8 mouse cellular contexts compared by ENCODE assay signal in genomic region chr4:48045281-48045720, GRCm38 (mm10). TPM values are rescaled to one million over a fixed set of nuclear protein-coding genes. Genes with fewer than 3 reads are reported as not detected.
DNase-seq lines count a peak whose midpoint lies in the region; ATAC-seq and TF ChIP-seq lines count a peak whose summit lies in the region.

No protein-coding gene starts in this region.

- H3K9ac ChIP-seq in liver, adult 2 months (ENCODE audit: low read depth, low read length), result peak overlapping the region; percentile 62
- peak overlapping the region; percentile 79 for H3K9ac ChIP-seq in forebrain, postnatal 0 days
- H3K9ac ChIP-seq in intestine, postnatal 0 days (ENCODE audit: low read depth, low read length), result peak overlapping the region; percentile 55
- peak overlapping the region; percentile 84 for H3K9ac ChIP-seq in midbrain, embryonic 15.5 days

- TF ChIP-seq CTCF in liver, adult 2 months (IDR thresholded peaks at IDR 0.05; ENCODE audit: low read depth, low read length), result no peak
- TF ChIP-seq CTCF in forebrain, postnatal 0 days (IDR thresholded peaks at IDR 0.05; ENCODE audit: low read depth), result peak; percentile 42
- peak; percentile 22 for TF ChIP-seq CTCF in intestine, postnatal 0 days (IDR thresholded peaks at IDR 0.05; ENCODE audit: low read depth)

- H3K9me3 ChIP-seq in forebrain, postnatal 0 days (ENCODE audit: low read length), result no peaks in the 10 kb centered on the region
- no peaks in the 10 kb centered on the region for H3K9me3 ChIP-seq in intestine, postnatal 0 days (ENCODE audit: control insufficient read depth)
- no peaks in the 10 kb centered on the region for H3K9me3 ChIP-seq in midbrain, embryonic 15.5 days

- no peak for ATAC-seq in forebrain, postnatal 0 days
- ATAC-seq in intestine, postnatal 0 days, result no peak; the same call in 1 of the 2 replicates
- ATAC-seq in midbrain, embryonic 15.5 days (replicated peaks), result no peak; the same call in 1 of the 2 replicates
- no peak for ATAC-seq in CD4-positive, CD25-positive, alpha-beta regulatory T cell, adult 4 months
- no peak for ATAC-seq in monocyte, adult 5-6 weeks (replicated peaks; ENCODE audit: insufficient number of reproducible peaks, low FRiP score, low TSS enrichment, poor library complexity, severe bottlenecking)

- peak overlapping the region; percentile 49 for H3K4me3 ChIP-seq in liver, adult 2 months (ENCODE audit: insufficient read depth, low read depth, low read length)
- peak overlapping the region; percentile 70 for H3K4me3 ChIP-seq in forebrain, postnatal 0 days (ENCODE audit: low read depth, low read length)
- H3K4me3 ChIP-seq in intestine, postnatal 0 days (ENCODE audit: low read depth, low read length), result peak overlapping the region; percentile 78
- peak overlapping the region; percentile 52 for H3K4me3 ChIP-seq in midbrain, embryonic 15.5 days

- H3K27ac ChIP-seq in liver, adult 2 months (replicated peaks; ENCODE audit: insufficient read depth, low read depth, low read length), result no peak overlapping the region
- H3K27ac ChIP-seq in forebrain, postnatal 0 days (ENCODE audit: low read depth, low read length), result peak overlapping the region; percentile 90
- no peak overlapping the region for H3K27ac ChIP-seq in intestine, postnatal 0 days (ENCODE audit: low read depth, low read length)
- peak overlapping the region; percentile 90 for H3K27ac ChIP-seq in midbrain, embryonic 15.5 days

- TF ChIP-seq POLR2A in liver, adult 2 months (IDR thresholded peaks at IDR 0.05; ENCODE audit: extremely low read depth, insufficient read depth, low read length), result no peak

- peak overlapping the region; percentile 90 for H3K4me2 ChIP-seq in forebrain, postnatal 0 days (ENCODE audit: low read depth)
- H3K4me2 ChIP-seq in intestine, postnatal 0 days (replicated peaks; ENCODE audit: low read depth), result peak overlapping the region; percentile 99
- H3K4me2 ChIP-seq in midbrain, embryonic 15.5 days, result peak overlapping the region; percentile 90

- 2% methylated on average over 42 of the region's 42 CpGs for WGBS in liver, adult 2 months
- under 1% methylated on average over 42 of the region's 42 CpGs for WGBS in forebrain, postnatal 0 days
- under 1% methylated on average over 42 of the region's 42 CpGs for WGBS in intestine, postnatal 0 days
- WGBS in midbrain, embryonic 15.5 days, result 0% methylated on average over 42 of the region's 42 CpGs

- H3K4me1 ChIP-seq in liver, adult 2 months (ENCODE audit: control insufficient read depth, insufficient read depth, low read length), result peaks cover 6% of the 10 kb centered on the region; the same call in 1 of the 2 replicates
- H3K4me1 ChIP-seq in forebrain, postnatal 0 days (ENCODE audit: insufficient read depth), result peaks cover 17% of the 10 kb centered on the region
- 0 out of 2 replicates have a peak, but pooled peaks cover 6% of the 10 kb centered on the region for H3K4me1 ChIP-seq in intestine, postnatal 0 days (replicated peaks; ENCODE audit: control insufficient read depth, insufficient read depth, low read length)
- peaks cover 53% of the 10 kb centered on the region for H3K4me1 ChIP-seq in midbrain, embryonic 15.5 days

- no peak for DNase-seq in liver, adult 2 months (ENCODE audit: extremely low read depth, low read depth, low spot score)
- DNase-seq in liver, result no peak
- peak; percentile 45 for DNase-seq in adrenal gland, postnatal 25 days
- peak; percentile 62 for DNase-seq in forebrain, postnatal 0 days

- H3K79me2 ChIP-seq in liver, adult 2 months (ENCODE audit: control insufficient read depth, insufficient read depth, low read length), result peaks cover 4% of the 10 kb centered on the region; the same call in 1 of the 2 replicates

- H3K27me3 ChIP-seq in liver, adult 2 months (ENCODE audit: control insufficient read depth, insufficient read depth, low read length), result peaks cover 10% of the 10 kb centered on the region
- H3K27me3 ChIP-seq in forebrain, postnatal 0 days (ENCODE audit: insufficient read depth, low read length), result peaks cover 10% of the 10 kb centered on the region
- peaks cover 53% of the 10 kb centered on the region for H3K27me3 ChIP-seq in intestine, postnatal 0 days (replicated peaks; ENCODE audit: control insufficient read depth, insufficient read depth, low read length)
- peaks cover 22% of the 10 kb centered on the region for H3K27me3 ChIP-seq in midbrain, embryonic 15.5 days (replicated peaks)

- H3K36me3 ChIP-seq in liver, adult 2 months (ENCODE audit: control insufficient read depth, insufficient read depth, low read length), result no peaks in the 10 kb centered on the region
- H3K36me3 ChIP-seq in forebrain, postnatal 0 days (ENCODE audit: insufficient read depth), result 0 out of 2 replicates have a peak, but pooled peaks cover under 1% of the 10 kb centered on the region
- no peaks in the 10 kb centered on the region; the same call in 1 of the 2 replicates for H3K36me3 ChIP-seq in intestine, postnatal 0 days (ENCODE audit: control insufficient read depth, insufficient read depth)
- H3K36me3 ChIP-seq in midbrain, embryonic 15.5 days (replicated peaks), result no peaks in the 10 kb centered on the region

RNA-seq across cellular contexts. Expression of gene Nr4a3, which starts 0.3 kb away (rescaled TPM):
- under 0.01 and 0.13 TPM in 2 replicates for total RNA-seq in liver, adult 2 months (2014; rRNA removed)
- polyA plus RNA-seq in liver, adult 2 months (2012; rRNA removed), result not detected in 2 replicates
- total RNA-seq in adrenal gland, postnatal 25 days (2021), result 42.1 and 42.8 TPM in 2 replicates
- 13.5 and 14.9 TPM in 2 replicates for total RNA-seq in forebrain, postnatal 0 days (2014; rRNA removed)
- 9.1 and 12.4 TPM in 2 replicates for polyA plus RNA-seq in forebrain, postnatal 0 days (2015; fragmentation: Nextera tagmentation; extraction: Ambion mirVana)
- 0.27 and 0.42 TPM in 2 replicates for polyA plus RNA-seq in intestine, postnatal 0 days (2015; fragmentation: Nextera tagmentation; extraction: Ambion mirVana)
- 1.3 and 1.4 TPM in 2 replicates for polyA plus RNA-seq in midbrain, embryonic 15.5 days (2015; fragmentation: Nextera tagmentation; extraction: Ambion mirVana)
- polyA plus RNA-seq in CD4-positive, CD25-positive, alpha-beta regulatory T cell, adult 4 months (2017; shearing (Covaris generic)), result 1 to 10 TPM; 2.2 to 2.3 TPM
- 4.5 to 20.4 TPM (median 5.1 TPM) in 3 replicates for total RNA-seq in monocyte, adult 5-6 weeks (2017)

Comparison
In these comparisons a context has a peak if more than half of its experiments do, and no peak if none do; other contexts are left out.
1. DNase-seq: peak in adrenal gland, postnatal 25 days (single experiment) and forebrain, postnatal 0 days (single experiment); none in liver, adult 2 months (single experiment) and liver (single experiment).
2. H3K27ac ChIP-seq: peak in forebrain, postnatal 0 days (single experiment) and midbrain, embryonic 15.5 days (single experiment); none in liver, adult 2 months (single experiment) and intestine, postnatal 0 days (single experiment).
3. Peak in every context shown above with its lines, with median percentiles within 50 percentile points of each other: H3K4me3 ChIP-seq, H3K9ac ChIP-seq and H3K4me2 ChIP-seq.